Mouse (Mus musculus) layer of hippocampus, postnatal 25 days (tissue): ENCODE measurements around the gene Lrrc47. TPM values are rescaled to one million over a fixed set of nuclear protein-coding genes. Genes with fewer than 3 reads are reported as not detected.

Experiments used
- DNase-seq, 2 experiments: peaks; one replicate each; pipeline ENCODE4 v3.0.0; 2022; ENCODE audit warnings: mixed read lengths in 2 of 2, low spot score in 1 of 2; ENCODE audit errors: extremely low spot score in 1 of 2
- total RNA-seq, 2 experiments: library from RNA; stranded (reverse); gene quantifications; 2 replicates each; pipeline ENCODE4 v1.2.3; 2021

The Lrrc47 gene
- 10 to 100 TPM; 54.6 to 71.1 TPM for total RNA-seq

GRCm38 (mm10) chr4:154011646-154012089 lies at the start of gene Lrrc47:
TSS of gene Lrrc47 (plus strand) at chr4:154011731.
- DNase-seq: peak; percentile 69 to 77

GRCm38 (mm10) chr4:153962631-153963030 lies 48.9 kb upstream of the Lrrc47 start:
- DNase-seq: no peak

GRCm38 (mm10) chr4:153966651-153967050 lies 44.9 kb upstream of the Lrrc47 start:
- no peak for DNase-seq

- DNase-seq: no peak
Observed at GRCm38 (mm10) chr4:153967556-153967955, 44.0 kb upstream of the Lrrc47 start.

GRCm38 (mm10) chr4:153968063-153968462 lies 43.5 kb upstream of the Lrrc47 start:
- DNase-seq: no peak

GRCm38 (mm10) chr4:153974431-153975291 lies 36.9 kb upstream of the Lrrc47 start, which contains the start of the genes Dffb and Cep104:
TSS of gene Dffb (minus strand) at chr4:153975126.
TSS of gene Cep104 (plus strand) at chr4:153975194.
- peak; percentile 91 to 94 for DNase-seq

GRCm38 (mm10) chr4:153975292-153975662 lies 36.3 kb upstream of the Lrrc47 start:
- no peak for DNase-seq

- DNase-seq: no peak
Observed at GRCm38 (mm10) chr4:153975768-153976167, 35.8 kb upstream of the Lrrc47 start.

- no peak for DNase-seq
Observed at GRCm38 (mm10) chr4:153979243-153979642, 32.3 kb upstream of the Lrrc47 start.

- DNase-seq: no peak
Observed at GRCm38 (mm10) chr4:153980470-153980869, 31.1 kb upstream of the Lrrc47 start.

- no peak for DNase-seq
Observed at GRCm38 (mm10) chr4:153992715-153993114, 18.8 kb upstream of the Lrrc47 start.

GRCm38 (mm10) chr4:153993505-153993904 lies 18.0 kb upstream of the Lrrc47 start:
- no peak for DNase-seq

GRCm38 (mm10) chr4:154005488-154005887 lies 6.0 kb upstream of the Lrrc47 start:
- DNase-seq: no peak

GRCm38 (mm10) chr4:154006264-154006663 lies 5.3 kb upstream of the Lrrc47 start:
- DNase-seq: no peak

- DNase-seq: no peak
Observed at GRCm38 (mm10) chr4:154007759-154008158, 3.8 kb upstream of the Lrrc47 start.

GRCm38 (mm10) chr4:154010907-154011645 lies 455 bp upstream of the Lrrc47 start:
- no peak for DNase-seq

GRCm38 (mm10) chr4:154012132-154012882 lies 776 bp downstream of the Lrrc47 start:
- no peak for DNase-seq

GRCm38 (mm10) chr4:154015476-154015875 lies 3.9 kb downstream of the Lrrc47 start:
- no peak for DNase-seq

- peak in 1 of 2 experiments; percentile 62 for DNase-seq
Observed at GRCm38 (mm10) chr4:154019571-154019970, 8.0 kb downstream of the Lrrc47 start.

- DNase-seq: no peak
Observed at GRCm38 (mm10) chr4:154021432-154021831, 9.9 kb downstream of the Lrrc47 start.

GRCm38 (mm10) chr4:154022407-154022806 lies 10.9 kb downstream of the Lrrc47 start:
- DNase-seq: no peak
